Mouse (Mus musculus): ENCODE measurements around the gene Anapc7. TPM values are rescaled to one million over a fixed set of nuclear protein-coding genes. Genes with fewer than 3 reads are reported as not detected.
"Not testable (repeated sequence)": the region's sequence is repeated elsewhere in the genome, so short reads cannot be mapped to it uniquely, and the experiment has no call there.

The Anapc7 gene
- polyA plus RNA-seq, 1 experiment from 2014 or later, result 46.9 TPM

DNA sequence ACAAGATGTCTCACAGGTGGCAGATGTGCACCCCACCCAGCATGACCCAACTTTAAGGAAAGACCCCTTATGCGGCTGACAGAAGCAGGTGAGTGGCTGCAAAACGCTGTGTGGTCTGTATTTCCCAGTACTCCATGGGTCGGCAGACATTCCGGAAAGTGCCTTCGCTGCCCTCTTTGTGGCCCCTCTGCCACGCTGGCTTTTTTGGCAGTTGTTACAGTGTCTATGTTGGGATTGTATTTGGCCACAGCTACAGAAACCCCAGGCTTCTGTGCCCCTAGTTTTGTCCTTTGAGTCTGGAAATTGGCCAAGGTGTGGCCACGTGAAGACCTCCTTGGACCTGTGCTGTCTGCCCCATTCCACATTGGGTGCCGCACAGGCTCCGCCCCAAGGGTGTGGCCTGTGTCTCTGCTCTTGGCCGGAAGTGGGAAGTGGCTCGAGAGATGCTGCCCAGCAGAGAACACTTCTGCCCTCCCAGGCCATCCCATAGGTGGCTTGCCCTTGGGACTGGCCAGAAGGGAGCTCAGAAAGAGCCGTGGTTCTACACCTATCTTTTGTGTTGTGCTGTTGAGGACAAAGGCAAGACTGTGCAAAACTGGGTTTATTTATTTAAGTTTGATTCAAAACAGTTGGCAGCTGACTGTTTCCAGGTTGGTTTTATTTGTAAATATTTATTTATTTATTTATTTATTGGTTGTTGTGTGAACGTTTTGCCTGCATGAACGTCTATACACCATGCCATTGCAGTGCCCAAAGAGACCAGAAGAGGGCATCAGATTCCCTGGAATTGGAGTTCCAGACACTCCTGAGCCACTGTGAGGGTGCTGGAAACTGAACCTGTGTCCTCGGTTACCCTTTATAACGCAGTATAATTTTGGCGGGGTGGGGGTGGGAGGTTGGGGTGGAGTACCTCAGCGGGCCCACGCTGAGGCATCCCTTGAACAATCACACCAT, 11.5 kb upstream of the Anapc7 start:
- no peak overlapping the region for H3K27ac ChIP-seq
- no peak for ATAC-seq (replicated peaks; ENCODE audit: low FRiP score)
- H3K9me3 ChIP-seq (replicated peaks), result no peaks in the 10 kb centered on the region
- H3K4me2 ChIP-seq, result no peak overlapping the region
- no peaks in the 10 kb centered on the region for H3K27me3 ChIP-seq
- no peak overlapping the region for H3K9ac ChIP-seq
- H3K36me3 ChIP-seq, result peaks cover 39% of the 10 kb centered on the region
- 87% methylated on average over 19 of the region's 19 CpGs for WGBS
- H3K4me3 ChIP-seq (replicated peaks), result no peak overlapping the region
- H3K4me1 ChIP-seq, result peaks cover 8% of the 10 kb centered on the region

GRCm38 (mm10) chr5:122411892-122412291, 9.6 kb upstream of the Anapc7 start:
- no peak overlapping the region for H3K27ac ChIP-seq
- H3K4me1 ChIP-seq, result peaks cover 8% of the 10 kb centered on the region
- ATAC-seq (replicated peaks; ENCODE audit: low FRiP score), result no peak
- WGBS, result 68% methylated on average over 5 of the region's 5 CpGs
- H3K9me3 ChIP-seq (replicated peaks), result no peaks in the 10 kb centered on the region
- H3K27me3 ChIP-seq, result no peaks in the 10 kb centered on the region
- no peak overlapping the region for H3K4me3 ChIP-seq (replicated peaks)
- no peak overlapping the region for H3K9ac ChIP-seq
- H3K36me3 ChIP-seq, result peaks cover 20% of the 10 kb centered on the region
- H3K4me2 ChIP-seq, result no peak overlapping the region

GRCm38 (mm10) chr5:122412826-122413225, 8.7 kb upstream of the Anapc7 start:
- ATAC-seq (replicated peaks; ENCODE audit: low FRiP score), result no peak
- Histone ChIP-seq H3K4me3 (replicated peaks) (no peak overlapping the region), H3K36me3 (peaks cover 12% of the 10 kb centered on the region), H3K4me1 (peaks cover 8% of the 10 kb centered on the region), H3K9ac (no peak overlapping the region), H3K4me2 (no peak overlapping the region), H3K9me3 (replicated peaks) (no peaks in the 10 kb centered on the region), H3K27me3 (no peaks in the 10 kb centered on the region), H3K27ac (0 out of 2 replicates have a peak overlapping the region, but pooled peaks have one; percentile 32)
- 36% methylated on average over 6 of the region's 6 CpGs for WGBS

- H3K4me3 ChIP-seq (replicated peaks), result no peak overlapping the region
- H3K4me1 ChIP-seq, result peaks cover 8% of the 10 kb centered on the region
- no peaks in the 10 kb centered on the region for H3K27me3 ChIP-seq
- no peak for ATAC-seq (replicated peaks; ENCODE audit: low FRiP score)
- peaks cover 12% of the 10 kb centered on the region for H3K36me3 ChIP-seq
- 94% methylated on average over 5 of the region's 5 CpGs for WGBS
- H3K27ac ChIP-seq, result no peak overlapping the region
- H3K4me2 ChIP-seq, result no peak overlapping the region
- H3K9ac ChIP-seq, result no peak overlapping the region
- no peaks in the 10 kb centered on the region for H3K9me3 ChIP-seq (replicated peaks)
Observed at GRCm38 (mm10) chr5:122414351-122414750, 7.1 kb upstream of the Anapc7 start.

GRCm38 (mm10) chr5:122415465-122415864, 6.0 kb upstream of the Anapc7 start:
- no peak overlapping the region for H3K4me2 ChIP-seq
- no peak overlapping the region for H3K4me3 ChIP-seq (replicated peaks)
- H3K27me3 ChIP-seq, result no peaks in the 10 kb centered on the region
- WGBS, result 87% methylated on average over 12 of the region's 12 CpGs
- no peak overlapping the region for H3K27ac ChIP-seq
- peaks cover 8% of the 10 kb centered on the region for H3K4me1 ChIP-seq
- no peak for ATAC-seq (replicated peaks; ENCODE audit: low FRiP score)
- H3K36me3 ChIP-seq, result peaks cover 3% of the 10 kb centered on the region; the same call in 1 of the 2 replicates
- no peak overlapping the region for H3K9ac ChIP-seq
- H3K9me3 ChIP-seq (replicated peaks), result no peaks in the 10 kb centered on the region

- not testable (repeated sequence) for H3K27ac ChIP-seq; H3K36me3 ChIP-seq; H3K9me3 ChIP-seq (replicated peaks); H3K27me3 ChIP-seq; H3K9ac ChIP-seq; H3K4me2 ChIP-seq; H3K4me3 ChIP-seq (replicated peaks); ATAC-seq (replicated peaks; ENCODE audit: low FRiP score)
- 61% methylated on average over 4 of the region's 4 CpGs for WGBS
- peaks cover 27% of the 10 kb centered on the region for H3K4me1 ChIP-seq
Observed at GRCm38 (mm10) chr5:122420676-122421075, 817 bp upstream of the Anapc7 start.

DNA sequence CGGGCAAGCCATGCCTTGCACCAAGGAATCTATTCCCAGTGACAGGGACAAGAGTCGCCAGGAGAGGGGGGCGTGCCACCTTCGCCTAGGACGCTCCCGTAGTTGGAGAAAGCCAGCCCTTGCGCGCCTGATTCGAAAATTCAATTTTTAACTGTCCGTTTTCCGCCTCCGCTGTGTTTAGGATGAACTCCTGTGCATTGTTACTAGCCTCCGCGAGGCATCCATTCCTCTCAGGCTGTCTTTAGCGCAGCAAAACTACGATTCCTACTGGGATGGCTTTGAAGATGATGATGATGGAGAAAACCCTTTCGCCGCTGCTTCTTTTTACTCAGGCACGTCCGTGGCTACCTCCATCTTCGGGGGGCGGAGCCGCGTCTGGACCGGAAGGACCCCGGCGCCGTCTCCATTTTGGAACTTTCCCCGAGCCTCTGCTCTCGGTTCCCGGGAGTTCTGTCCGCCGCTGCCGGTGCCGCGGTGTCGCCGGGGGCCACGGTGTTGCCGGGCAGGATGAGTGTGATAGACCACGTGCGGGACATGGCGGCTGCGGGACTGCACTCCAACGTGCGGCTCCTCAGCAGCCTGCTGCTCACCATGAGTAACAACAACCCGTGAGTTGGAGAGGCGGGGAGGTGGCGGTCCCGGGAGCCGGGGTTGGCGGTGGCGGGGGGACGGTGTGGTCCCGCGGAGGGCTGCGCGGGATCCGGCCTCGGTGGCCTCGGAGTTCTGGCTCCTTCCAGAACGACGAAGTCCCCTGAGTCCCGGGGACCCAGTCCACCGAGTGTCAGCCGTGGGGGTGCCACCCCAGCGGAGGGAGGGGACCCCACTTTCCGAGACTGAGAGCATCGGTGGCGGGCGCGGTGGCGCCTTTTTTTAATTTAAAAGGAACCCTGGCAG, 825 bp downstream of the Anapc7 start:
- peak overlapping the region; percentile 90 for H3K9ac ChIP-seq
- H3K27ac ChIP-seq, result peak overlapping the region; percentile 94
- WGBS, result under 1% methylated on average over 73 of the region's 73 CpGs
- H3K36me3 ChIP-seq, result peaks cover 6% of the 10 kb centered on the region
- ATAC-seq (replicated peaks; ENCODE audit: low FRiP score), result peak; percentile 93
- peak overlapping the region; percentile 87 for H3K4me3 ChIP-seq (replicated peaks)
- H3K4me1 ChIP-seq, result peaks cover 27% of the 10 kb centered on the region
- no peaks in the 10 kb centered on the region for H3K27me3 ChIP-seq
- H3K9me3 ChIP-seq (replicated peaks), result no peaks in the 10 kb centered on the region
- peak overlapping the region; percentile 85 for H3K4me2 ChIP-seq

- Histone ChIP-seq H3K4me1 (peaks cover 27% of the 10 kb centered on the region), H3K36me3 (peaks cover 11% of the 10 kb centered on the region), H3K27ac (no peak overlapping the region), H3K9me3 (replicated peaks) (no peaks in the 10 kb centered on the region), H3K4me2 (peak overlapping the region; percentile 85), H3K27me3 (no peaks in the 10 kb centered on the region), H3K9ac (peak overlapping the region; percentile 90), H3K4me3 (replicated peaks) (peak overlapping the region; percentile 87)
- 30% methylated on average over 15 of the region's 15 CpGs for WGBS
- no peak for ATAC-seq (replicated peaks; ENCODE audit: low FRiP score)
Observed at GRCm38 (mm10) chr5:122423083-122423482, 1.6 kb downstream of the Anapc7 start.

- Histone ChIP-seq H3K4me3 (replicated peaks) (no peak overlapping the region), H3K9me3 (replicated peaks) (no peaks in the 10 kb centered on the region)
- WGBS, result 75% methylated on average over 2 of the region's 2 CpGs
Observed at GRCm38 (mm10) chr5:122425550-122425949, 4.1 kb downstream of the Anapc7 start.

GRCm38 (mm10) chr5:122430036-122430775, 8.7 kb downstream of the Anapc7 start:
- Histone ChIP-seq H3K27me3 (no peaks in the 10 kb centered on the region), H3K4me2 (no peak overlapping the region), H3K27ac (no peak overlapping the region), H3K9me3 (replicated peaks) (no peaks in the 10 kb centered on the region), H3K9ac (no peak overlapping the region), H3K4me1 (no peaks in the 10 kb centered on the region), H3K4me3 (replicated peaks) (no peak overlapping the region), H3K36me3 (peaks cover 81% of the 10 kb centered on the region)
- 88% methylated on average over 4 of the region's 4 CpGs for WGBS
- no peak for ATAC-seq (replicated peaks; ENCODE audit: low FRiP score)

More at GRCm38 (mm10) chr5:122425550-122425949, 4.1 kb downstream of the Anapc7 start:
- peaks cover 27% of the 10 kb centered on the region for H3K4me1 ChIP-seq
- no peak overlapping the region for H3K4me2 ChIP-seq
- ATAC-seq (replicated peaks; ENCODE audit: low FRiP score), result no peak
- H3K9ac ChIP-seq, result no peak overlapping the region
- no peak overlapping the region for H3K27ac ChIP-seq
- H3K36me3 ChIP-seq, result peaks cover 36% of the 10 kb centered on the region
- H3K27me3 ChIP-seq, result no peaks in the 10 kb centered on the region

GRCm38 (mm10) chr5:122431221-122431620, 9.7 kb downstream of the Anapc7 start:
- WGBS, result 92% methylated on average over 8 of the region's 8 CpGs
- Histone ChIP-seq H3K4me1 (no peaks in the 10 kb centered on the region), H3K27ac (no peak overlapping the region), H3K36me3 (peaks cover 91% of the 10 kb centered on the region), H3K4me3 (replicated peaks) (no peak overlapping the region), H3K4me2 (no peak overlapping the region), H3K9ac (no peak overlapping the region), H3K9me3 (replicated peaks) (no peaks in the 10 kb centered on the region), H3K27me3 (no peaks in the 10 kb centered on the region)
- no peak for ATAC-seq (replicated peaks; ENCODE audit: low FRiP score)
